Mouse (Mus musculus): Measurements from ENCODE around the gene Gm17124. TPM values are rescaled to one million over a fixed set of nuclear protein-coding genes. Genes with fewer than 3 reads are reported as not detected.

The Gm17124 gene
- polyA plus RNA-seq (2012; rRNA removed) = not detected in 2 replicates

DNA sequence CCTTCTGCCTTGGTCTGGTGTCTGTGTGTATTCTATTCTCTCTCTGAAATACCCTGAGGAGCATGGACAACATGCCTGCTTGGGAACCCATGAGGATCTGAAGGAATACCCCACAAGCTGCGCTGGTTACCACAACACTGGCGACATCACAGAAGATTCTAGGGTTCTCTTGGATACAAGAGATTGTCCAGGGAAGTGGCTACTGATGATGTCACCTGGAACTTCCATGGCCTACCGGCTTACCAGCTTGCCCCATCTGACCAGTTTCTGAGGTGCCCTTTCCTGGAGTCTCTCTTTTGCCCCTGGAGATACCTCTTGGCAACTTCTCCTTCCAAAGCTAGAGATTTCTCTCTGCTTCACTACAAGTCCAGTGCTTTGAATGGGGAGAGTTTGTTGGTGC is at the start of gene Gm17124:
TSS of gene Gm17124 (minus strand) at position 101 of the 400 bp plus-strand sequence.

DNA sequence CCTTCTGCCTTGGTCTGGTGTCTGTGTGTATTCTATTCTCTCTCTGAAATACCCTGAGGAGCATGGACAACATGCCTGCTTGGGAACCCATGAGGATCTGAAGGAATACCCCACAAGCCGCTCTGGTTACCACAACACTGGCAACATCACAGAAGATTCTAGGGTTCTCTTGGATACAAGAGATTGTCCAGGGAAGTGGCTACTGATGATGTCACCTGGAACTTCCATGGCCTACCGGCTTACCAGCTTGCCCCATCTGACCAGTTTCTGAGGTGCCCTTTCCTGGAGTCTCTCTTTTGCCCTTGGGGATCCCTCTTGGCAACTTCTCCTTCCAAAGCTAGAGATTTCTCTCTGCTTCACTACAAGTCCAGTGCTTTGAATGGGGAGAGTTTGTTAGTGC is 42.1 kb upstream of the Gm17124 start, which contains the start of gene Gm3633:
TSS of gene Gm3633 (minus strand) at position 101 of the 400 bp plus-strand sequence.

Other genes with a start within 250 kb of the Gm17124 start
- gene Gm8005, start 160.2 kb downstream of the Gm17124 start, polyA plus RNA-seq (2012; rRNA removed) = not detected in 2 replicates
- not detected in 2 replicates for gene Gm8011, start 136.0 kb downstream of the Gm17124 start, polyA plus RNA-seq (2012; rRNA removed)
- gene Gm8020, start 97.5 kb downstream of the Gm17124 start, polyA plus RNA-seq (2012; rRNA removed) = not detected in 2 replicates
- gene Gm8024, start 75.6 kb downstream of the Gm17124 start, polyA plus RNA-seq (2012; rRNA removed) = not detected in 2 replicates
- not detected in 2 replicates for gene Gm3633, start 42.0 kb upstream of the Gm17124 start, polyA plus RNA-seq (2012; rRNA removed)
- not detected in 2 replicates for gene Gm10378, start 56.1 kb upstream of the Gm17124 start, polyA plus RNA-seq (2012; rRNA removed)
- gene Gm3015, start 168.9 kb upstream of the Gm17124 start, polyA plus RNA-seq (2012; rRNA removed) = not detected in 2 replicates
- not detected in 2 replicates for gene Gm10377, start 198.1 kb upstream of the Gm17124 start, polyA plus RNA-seq (2012; rRNA removed)